Mouse (Mus musculus) NIH3T3 (cell line): ENCODE results near the gene Mn1.
A peak's percentile ranks its signal among the peaks of the same experiment; 100 is the strongest.

Source experiments
- DNase-seq: peaks from one replicate; pipeline ENCODE4 v3.0.0-alpha.2; 2012; ENCODE audit warnings: low read depth

The Mn1 gene

DNA sequence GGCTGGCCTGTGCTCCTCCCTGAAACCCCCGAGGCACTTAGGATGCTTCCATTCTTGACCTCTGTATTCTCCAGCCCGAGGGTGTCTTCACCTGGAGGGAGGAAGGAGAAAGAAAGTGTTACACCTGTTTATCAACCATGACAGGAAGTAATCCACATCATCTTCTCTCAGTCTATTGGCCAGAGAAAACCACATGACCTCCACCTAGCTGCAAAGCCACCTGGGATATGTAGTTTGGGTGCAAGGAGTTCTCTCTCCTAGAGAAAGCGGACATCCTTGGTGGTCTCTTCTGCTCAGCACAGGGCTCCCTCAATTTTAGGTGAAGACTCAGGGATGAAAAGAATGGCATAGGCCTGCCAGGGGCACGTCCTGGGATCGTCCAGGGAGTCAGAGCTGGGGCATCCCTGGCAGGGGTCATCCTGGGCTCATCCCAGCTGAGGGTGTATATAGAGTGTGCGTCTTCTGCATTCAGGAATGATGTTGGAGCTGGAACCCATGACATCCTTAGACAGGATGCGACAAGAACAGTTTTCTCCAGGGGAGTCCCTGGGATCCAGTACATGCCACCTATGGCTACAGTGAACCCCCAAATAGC, 72.0 kb downstream of the Mn1 start:
- DNase-seq = no peak

DNA sequence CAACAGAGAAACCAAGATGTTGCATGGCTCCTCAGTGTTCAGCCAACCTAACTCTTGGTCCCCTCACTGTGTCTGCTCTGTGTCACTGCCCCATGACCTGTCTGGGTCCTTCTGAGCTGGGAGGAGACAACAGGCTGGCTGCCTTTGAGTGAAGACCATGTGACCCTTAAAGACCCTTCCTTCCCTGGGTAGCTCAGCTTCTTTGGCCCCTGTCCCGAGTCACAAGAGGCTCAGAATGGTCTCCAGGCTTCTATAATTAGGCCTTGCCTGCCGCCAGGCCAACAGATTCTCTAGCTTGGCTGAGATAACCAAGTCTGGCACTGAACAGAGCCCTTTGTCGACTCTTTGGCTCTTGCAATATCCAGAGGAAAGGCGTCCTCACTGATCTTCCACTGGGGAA, 73.4 kb downstream of the Mn1 start:
- peak; percentile 31 for DNase-seq

DNA sequence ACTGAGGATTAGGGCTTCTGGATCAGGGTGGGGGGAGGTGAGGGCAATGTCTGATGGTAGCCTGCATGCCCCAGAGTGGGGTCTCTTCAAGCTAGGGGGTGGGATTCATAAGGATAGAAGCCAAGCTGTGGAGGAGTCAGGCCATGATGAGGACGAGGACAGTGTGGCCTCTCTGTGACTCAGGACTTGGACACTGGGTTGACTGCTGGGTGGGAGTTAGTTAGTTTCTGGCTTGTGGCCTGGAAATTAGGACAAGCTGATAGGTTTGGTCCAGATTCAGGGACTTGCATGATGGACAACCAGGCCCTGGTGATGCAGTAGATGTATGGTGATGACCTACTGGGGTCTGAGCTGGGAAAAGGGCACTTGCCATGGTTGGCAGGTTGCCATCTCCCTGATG, 74.3 kb downstream of the Mn1 start:
- DNase-seq = no peak

DNA sequence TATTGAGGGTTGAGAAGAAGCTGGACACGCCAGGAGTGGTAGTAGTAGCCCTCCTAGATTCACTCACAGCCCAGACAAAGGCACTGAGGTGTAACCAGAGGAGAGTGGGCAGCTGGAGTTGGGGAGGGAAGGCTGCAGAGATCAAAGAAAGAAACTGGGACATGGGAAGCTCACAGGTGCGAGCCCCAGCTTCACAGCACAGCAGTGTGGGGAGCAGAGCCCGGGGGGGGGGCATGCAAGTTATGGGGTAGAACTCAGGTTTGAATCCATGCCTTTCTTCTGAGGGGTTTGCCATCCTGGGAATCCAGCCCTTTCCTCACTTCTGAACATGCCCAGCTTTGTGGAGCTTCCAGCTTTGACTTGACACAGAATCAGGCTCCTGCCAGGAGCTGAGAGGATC, 82.9 kb downstream of the Mn1 start:
- DNase-seq = no peak

GRCm38 (mm10) chr5:111501691-111502441, 84.7 kb downstream of the Mn1 start:
- no peak for DNase-seq

DNA sequence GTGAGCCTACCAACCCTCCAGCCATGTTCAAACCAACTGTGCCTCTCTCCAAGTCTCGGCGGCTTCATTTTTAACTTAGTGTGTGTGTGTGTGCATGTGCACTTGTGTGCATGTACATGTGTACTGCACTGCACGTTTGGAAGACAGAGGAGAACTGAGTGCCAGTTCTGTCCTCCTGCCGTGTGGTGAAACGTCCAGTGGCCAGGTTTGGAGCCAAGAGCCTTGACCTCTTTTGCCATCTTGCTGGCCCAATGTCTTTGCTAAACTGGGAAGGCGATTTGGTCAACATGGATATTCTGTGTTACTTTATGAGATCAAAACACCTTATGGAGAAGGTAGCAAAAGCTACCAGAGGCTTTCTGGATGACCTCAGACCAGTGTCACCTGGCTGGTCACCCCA, 88.1 kb downstream of the Mn1 start:
- DNase-seq = no peak

DNA sequence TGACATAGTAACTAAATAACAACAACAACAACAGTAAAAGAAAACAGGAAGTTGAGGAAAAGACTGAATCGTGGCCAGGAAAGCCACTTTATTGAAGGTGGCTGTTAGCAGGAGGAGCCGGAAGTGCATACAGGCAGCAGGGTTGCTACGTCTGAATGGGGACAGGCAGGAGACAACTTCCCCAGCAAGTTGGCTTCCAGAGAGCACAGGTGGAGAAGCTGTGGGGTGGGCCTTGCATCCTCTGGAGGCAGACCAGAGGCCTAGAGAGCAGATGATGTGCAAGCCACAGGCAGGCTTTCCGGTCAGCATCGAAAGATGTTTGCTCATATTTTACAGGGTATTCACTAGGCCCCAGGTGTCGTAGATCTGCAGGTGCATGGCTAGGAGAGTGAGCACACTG, 88.7 kb downstream of the Mn1 start:
- DNase-seq = no peak

- no peak for DNase-seq
Measured at GRCm38 (mm10) chr5:111506410-111506809, 89.2 kb downstream of the Mn1 start.
